Comparison of ENCODE assay signal across 23 mouse cellular contexts in genomic region chr12:106501622-106502327, GRCm38 (mm10).
A peak's percentile ranks its signal among the peaks of the same experiment; 100 is the strongest.
DNase-seq lines count a peak whose midpoint lies in the region; ATAC-seq and TF ChIP-seq lines count a peak whose summit lies in the region.
"Had no signal": no experiment of that assay in that cellular context is flagged by ENCODE, and none has a peak within 500 bp of the region (broad histone marks: within the 10 kb centered on the region; RNA-seq: fewer than 3 reads in every experiment).

No protein-coding gene starts in this region.

- H3K9ac ChIP-seq in hindbrain, postnatal 0 days (replicated peaks; ENCODE audit: low read length), result no peak overlapping the region
- no peak overlapping the region for H3K9ac ChIP-seq in hindbrain, embryonic 11.5 days (ENCODE audit: low read depth, low read length)
- no peak overlapping the region for H3K9ac ChIP-seq in forebrain, embryonic 13.5 days
- H3K9ac ChIP-seq: heart, embryonic 12.5 days; limb, embryonic 13.5 days; lung, embryonic 15.5 days; midbrain, embryonic 12.5 days had no signal

- no peak overlapping the region for H3K4me3 ChIP-seq in hindbrain, postnatal 0 days (ENCODE audit: low read length)
- no peak overlapping the region for H3K4me3 ChIP-seq in hindbrain, embryonic 11.5 days (ENCODE audit: low read depth, low read length)
- H3K4me3 ChIP-seq in forebrain, embryonic 13.5 days, result no peak overlapping the region
- H3K4me3 ChIP-seq: heart, adult 2 months; heart, embryonic 12.5 days; limb, embryonic 13.5 days; lung, embryonic 15.5 days; midbrain, embryonic 12.5 days had no signal

- no peak for TF ChIP-seq CTCF in hindbrain, postnatal 0 days (IDR thresholded peaks at IDR 0.05; ENCODE audit: low read depth)

- H3K27ac ChIP-seq in hindbrain, postnatal 0 days, result no peak overlapping the region
- H3K27ac ChIP-seq in hindbrain, embryonic 11.5 days (ENCODE audit: low read depth, low read length), result no peak overlapping the region
- H3K27ac ChIP-seq in forebrain, embryonic 13.5 days, result 0 out of 2 replicates have a peak overlapping the region, but pooled peaks have one; percentile 27
- H3K27ac ChIP-seq: heart, adult 2 months; kidney, postnatal 0 days; limb, embryonic 13.5 days; lung, embryonic 15.5 days; midbrain, embryonic 12.5 days had no signal

- H3K36me3 ChIP-seq in hindbrain, postnatal 0 days (ENCODE audit: insufficient read depth, low read length), result no peaks in the 10 kb centered on the region
- no peaks in the 10 kb centered on the region for H3K36me3 ChIP-seq in hindbrain, embryonic 11.5 days (ENCODE audit: control insufficient read depth, insufficient read depth, low read length)
- no peaks in the 10 kb centered on the region for H3K36me3 ChIP-seq in forebrain, embryonic 13.5 days (ENCODE audit: poor library complexity, severe bottlenecking)
- H3K36me3 ChIP-seq: G1E; heart, embryonic 12.5 days; limb, embryonic 13.5 days; lung, embryonic 15.5 days; midbrain, embryonic 12.5 days had no signal

- DNase-seq in hindbrain, postnatal 0 days (ENCODE audit: low spot score), result no peak
- DNase-seq in hindbrain, embryonic 11.5 days (ENCODE audit: low spot score), result no peak
- peak; percentile 15 for DNase-seq in thymus, postnatal 0 days (ENCODE audit: low spot score)
- no peak for DNase-seq in thymus, postnatal 36 days
- no peak for DNase-seq in right cerebral cortex, postnatal 25 days
- DNase-seq in cerebellum, postnatal 36 days, result no peak
- DNase-seq: adrenal gland, postnatal 14 days; cerebellum, adult 11-12 months; cerebellum, adult 9-11 months; heart, adult 2 months; kidney, adult 8-10 months; kidney, postnatal 4 days; thymus, postnatal 25 days had no signal

- WGBS in hindbrain, postnatal 0 days, result 32% methylated on average over 12 of the region's 12 CpGs
- WGBS in hindbrain, embryonic 11.5 days, result 48% methylated on average over 12 of the region's 12 CpGs
- 14% methylated on average over 12 of the region's 12 CpGs for WGBS in forebrain, embryonic 13.5 days

- H3K4me1 ChIP-seq in hindbrain, postnatal 0 days (ENCODE audit: insufficient read depth, low read length), result no peaks in the 10 kb centered on the region
- no peaks in the 10 kb centered on the region for H3K4me1 ChIP-seq in hindbrain, embryonic 11.5 days (replicated peaks; ENCODE audit: control insufficient read depth, insufficient read depth, low read length)
- H3K4me1 ChIP-seq in forebrain, embryonic 13.5 days, result peaks cover 13% of the 10 kb centered on the region
- H3K4me1 ChIP-seq: heart, embryonic 12.5 days; limb, embryonic 13.5 days; lung, embryonic 15.5 days had no signal

- 0 out of 2 replicates have a peak, but pooled peaks have one; percentile 38 for ATAC-seq in hindbrain, postnatal 0 days
- no peak for ATAC-seq in hindbrain, embryonic 11.5 days (ENCODE audit: low FRiP score)
- peak; percentile 58 for ATAC-seq in forebrain, embryonic 13.5 days
- ATAC-seq: intestine, embryonic 16.5 days; Patski had no signal

- no peaks in the 10 kb centered on the region for H3K27me3 ChIP-seq in hindbrain, postnatal 0 days (ENCODE audit: insufficient read depth, low read length)
- H3K27me3 ChIP-seq in hindbrain, embryonic 11.5 days (ENCODE audit: control insufficient read depth, insufficient read depth, low read length), result no peaks in the 10 kb centered on the region
- H3K27me3 ChIP-seq in forebrain, embryonic 13.5 days, result 0 out of 2 replicates have a peak, but pooled peaks cover 3% of the 10 kb centered on the region
- H3K27me3 ChIP-seq: lung, embryonic 15.5 days; midbrain, embryonic 12.5 days; Patski had no signal

- no peak overlapping the region for H3K4me2 ChIP-seq in hindbrain, postnatal 0 days (ENCODE audit: low read depth, low read length)
- no peak overlapping the region for H3K4me2 ChIP-seq in hindbrain, embryonic 11.5 days (replicated peaks; ENCODE audit: low read depth, low read length)
- H3K4me2 ChIP-seq in forebrain, embryonic 13.5 days, result no peak overlapping the region
- H3K4me2 ChIP-seq: heart, embryonic 12.5 days; limb, embryonic 13.5 days; liver, embryonic 11.5 days; lung, embryonic 15.5 days; midbrain, embryonic 12.5 days had no signal

- no peaks in the 10 kb centered on the region for H3K9me3 ChIP-seq in hindbrain, postnatal 0 days (ENCODE audit: low read length)
- H3K9me3 ChIP-seq in hindbrain, embryonic 11.5 days (ENCODE audit: control insufficient read depth, low read length), result no peaks in the 10 kb centered on the region
- no peaks in the 10 kb centered on the region for H3K9me3 ChIP-seq in forebrain, embryonic 13.5 days (replicated peaks)
- H3K9me3 ChIP-seq: heart, embryonic 12.5 days; limb, embryonic 13.5 days; lung, embryonic 15.5 days; midbrain, embryonic 12.5 days had no signal
